Mouse (Mus musculus) CD8-positive naive resting alpha-beta T cell, adult 2 months (primary cell): ENCODE results near the gene Tmem38b.

ENCODE experiments used
- DNase-seq, 2 experiments: peaks; one replicate each; pipeline ENCODE4 v3.0.0; 2022; ENCODE audit warnings: low read depth in 2 of 2, low spot score in 2 of 2

The Tmem38b gene

GRCm38 (mm10) chr4:53828914-53829313 is 3.1 kb downstream of the Tmem38b start:
- DNase-seq = no peak

GRCm38 (mm10) chr4:53830016-53830415 is 4.2 kb downstream of the Tmem38b start:
- DNase-seq = no peak

GRCm38 (mm10) chr4:53830579-53830978 is 4.7 kb downstream of the Tmem38b start:
- DNase-seq = no peak

DNA sequence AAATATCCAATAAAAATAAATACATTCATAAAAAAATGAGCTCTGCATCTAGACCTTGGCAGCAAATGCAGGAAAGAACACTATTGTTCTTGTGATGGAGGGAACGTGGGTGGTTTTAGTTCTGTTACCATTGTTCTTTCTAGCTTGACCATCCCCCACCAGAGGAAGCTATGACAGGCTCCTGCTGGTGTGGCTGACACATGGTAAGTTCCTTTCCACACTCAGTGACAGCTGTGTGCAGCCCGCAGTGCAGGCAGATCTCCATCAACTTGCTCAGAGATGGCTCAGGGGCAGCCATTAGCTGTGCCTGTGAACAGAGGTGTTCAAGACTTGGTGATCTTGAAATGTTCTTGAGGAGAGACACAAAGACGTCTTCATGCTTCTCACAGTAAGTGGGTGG is 6.5 kb downstream of the Tmem38b start:
- DNase-seq = no peak

- DNase-seq = no peak
Measured at GRCm38 (mm10) chr4:53836978-53837377, 11.1 kb downstream of the Tmem38b start.

- DNase-seq = no peak
Measured at GRCm38 (mm10) chr4:53840158-53840870, 14.5 kb downstream of the Tmem38b start.

GRCm38 (mm10) chr4:53843553-53843952 is 17.7 kb downstream of the Tmem38b start:
- no peak for DNase-seq

DNA sequence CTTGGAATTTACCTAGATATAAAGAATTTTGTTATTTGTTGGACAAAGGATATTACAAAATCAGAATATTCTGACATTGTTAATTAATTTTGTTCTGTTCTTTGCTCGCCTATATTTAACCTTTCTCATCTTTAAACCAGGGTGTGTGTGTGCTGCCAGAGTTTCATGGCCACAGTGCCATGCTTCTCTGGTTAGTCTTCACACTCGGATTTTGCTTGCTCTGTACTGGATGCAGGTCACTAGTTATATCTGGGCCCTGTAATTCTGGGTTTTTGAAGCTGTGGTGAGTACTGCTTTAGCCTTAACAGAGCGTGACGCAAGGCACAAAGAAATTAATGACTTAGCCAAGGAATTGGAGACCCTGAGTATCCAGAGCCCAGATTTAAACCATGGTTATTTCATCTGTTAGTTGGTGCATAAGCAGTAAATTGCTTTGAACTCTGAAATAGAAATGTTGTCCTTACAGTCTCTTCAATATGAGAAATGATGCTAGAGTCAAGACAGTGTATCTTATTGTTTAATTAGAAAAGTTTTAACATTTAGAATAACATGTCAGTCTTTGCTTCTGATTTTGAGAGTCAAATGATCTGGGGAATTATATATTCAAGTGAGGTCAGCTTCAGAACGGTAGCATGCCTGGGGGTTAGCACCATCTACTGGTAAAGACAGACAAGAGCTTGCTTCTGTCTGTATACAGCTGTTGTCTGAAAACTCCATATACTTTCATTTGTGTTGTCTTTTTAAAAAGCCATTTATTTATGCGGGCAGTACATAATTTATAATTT is 19.2 kb downstream of the Tmem38b start:
- DNase-seq = peak; percentile 8 to 12

GRCm38 (mm10) chr4:53845656-53846055 is 19.8 kb downstream of the Tmem38b start:
- DNase-seq = no peak

GRCm38 (mm10) chr4:53846326-53846725 is 20.5 kb downstream of the Tmem38b start:
- no peak for DNase-seq

DNA sequence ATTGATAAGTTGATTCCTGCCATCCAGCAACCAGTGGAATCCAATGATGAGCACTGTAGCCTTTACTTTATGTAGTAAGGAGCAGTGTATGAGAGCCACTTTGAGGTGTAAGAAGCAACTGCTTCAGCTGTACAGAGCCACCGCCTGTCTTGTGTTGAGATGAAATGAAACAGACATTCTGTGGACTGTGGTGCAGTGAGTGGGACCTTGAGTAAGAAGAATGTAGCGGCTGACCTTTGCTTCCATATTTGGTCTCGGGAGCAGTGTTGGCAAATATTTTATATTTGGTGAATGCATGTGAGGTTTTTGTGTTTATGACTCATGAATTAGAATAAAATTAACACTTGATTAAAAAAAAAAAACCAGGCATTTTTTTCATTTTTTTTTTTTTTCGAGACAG is 21.7 kb downstream of the Tmem38b start:
- DNase-seq = no peak

DNA sequence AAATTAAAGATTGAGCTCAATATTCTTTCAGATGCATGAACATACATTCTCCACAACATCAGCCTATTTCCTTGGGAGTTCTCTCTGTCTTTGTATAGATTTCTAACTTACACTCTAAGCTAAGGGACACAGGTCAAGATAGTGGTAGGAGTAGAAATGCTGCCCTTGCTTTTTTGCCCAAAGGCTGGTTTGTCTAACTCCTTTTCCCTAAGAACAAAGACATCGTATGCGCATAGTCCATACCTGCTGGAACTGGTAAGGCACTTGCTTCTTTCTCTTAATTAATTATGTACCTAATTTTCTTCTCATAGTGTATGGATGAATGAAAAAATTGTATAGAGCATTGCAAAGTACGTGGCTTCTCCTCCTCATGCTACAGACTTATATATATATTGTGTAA is 22.5 kb downstream of the Tmem38b start:
- DNase-seq = no peak

GRCm38 (mm10) chr4:53848816-53849215 is 23.0 kb downstream of the Tmem38b start:
- no peak for DNase-seq

DNA sequence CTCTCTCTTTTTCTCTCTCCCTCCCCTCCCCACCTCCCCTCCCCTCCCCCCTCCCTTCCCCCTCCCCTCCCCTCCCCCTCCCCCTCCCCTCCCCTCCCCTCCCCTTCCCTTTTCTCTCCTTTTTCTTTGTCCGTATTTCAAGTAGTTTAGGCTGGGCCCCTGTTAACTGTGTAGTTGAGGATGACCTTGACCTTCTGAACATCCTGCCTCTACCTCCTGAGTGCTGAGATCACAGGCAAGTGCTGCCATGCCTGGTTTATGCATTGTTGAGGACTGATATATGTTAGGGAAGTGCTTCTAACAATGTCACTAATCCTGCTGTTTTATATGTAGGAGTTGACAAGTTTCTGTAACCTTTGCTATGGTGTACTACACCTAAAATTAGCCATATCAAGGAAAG is 24.0 kb downstream of the Tmem38b start:
- no peak for DNase-seq

- DNase-seq = no peak
Measured at GRCm38 (mm10) chr4:53853333-53853732, 27.5 kb downstream of the Tmem38b start.

DNA sequence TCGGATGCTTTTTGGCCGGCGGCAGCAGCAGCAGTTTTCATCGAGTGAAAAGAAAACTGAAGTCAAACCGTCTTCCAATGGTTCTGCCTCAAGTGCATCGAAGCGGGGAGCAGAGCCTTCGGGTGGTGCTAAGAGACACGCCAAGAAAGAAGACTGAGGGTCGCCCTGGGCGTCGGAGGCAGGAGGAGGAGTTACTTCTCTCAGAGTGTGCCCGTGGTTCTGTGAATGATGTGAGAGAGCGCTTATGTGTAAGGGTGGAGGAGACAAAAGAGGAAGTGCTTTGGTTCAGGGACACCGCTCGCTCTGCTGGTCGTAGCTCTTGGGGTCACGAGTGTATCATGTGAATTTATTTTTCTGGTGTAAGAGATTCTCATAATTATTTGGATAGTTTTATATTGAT is 34.1 kb downstream of the Tmem38b start:
- DNase-seq = no peak

GRCm38 (mm10) chr4:53862101-53862500 is 36.3 kb downstream of the Tmem38b start:
- no peak for DNase-seq

DNA sequence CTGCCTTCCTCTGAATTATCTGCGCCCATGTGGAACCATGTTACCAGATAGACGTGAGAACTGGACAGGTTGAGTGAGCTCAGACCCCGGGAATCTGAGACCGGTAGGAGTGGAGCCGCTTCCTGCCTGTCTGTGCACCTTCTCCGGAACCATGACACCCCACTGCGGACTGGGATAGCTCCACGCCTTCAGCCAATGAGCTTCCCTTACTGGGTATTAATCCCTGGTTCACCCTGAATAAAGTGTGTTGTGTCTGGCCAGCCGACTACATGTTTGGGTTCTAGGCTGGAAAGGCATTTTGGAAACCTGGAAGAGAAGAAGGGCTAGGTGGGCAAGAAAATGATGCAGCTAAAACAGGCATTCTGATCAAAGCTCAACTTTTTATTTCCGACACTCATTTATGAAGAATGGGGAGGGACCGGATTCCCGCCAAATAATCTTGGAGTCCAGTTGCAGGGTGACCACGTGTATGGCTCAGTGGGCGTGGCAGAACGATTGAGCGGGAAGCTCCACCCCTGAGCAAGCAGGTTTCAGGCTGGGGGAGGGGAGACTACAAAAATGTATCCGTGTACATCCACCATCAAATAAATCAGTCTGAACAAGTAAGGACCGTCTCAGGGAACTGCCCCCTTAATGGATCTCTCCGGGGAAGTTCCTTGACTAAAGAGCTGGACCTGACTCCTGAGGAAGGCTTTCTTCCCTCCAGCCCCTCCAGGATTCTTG is 38.4 kb downstream of the Tmem38b start:
- no peak for DNase-seq

DNA sequence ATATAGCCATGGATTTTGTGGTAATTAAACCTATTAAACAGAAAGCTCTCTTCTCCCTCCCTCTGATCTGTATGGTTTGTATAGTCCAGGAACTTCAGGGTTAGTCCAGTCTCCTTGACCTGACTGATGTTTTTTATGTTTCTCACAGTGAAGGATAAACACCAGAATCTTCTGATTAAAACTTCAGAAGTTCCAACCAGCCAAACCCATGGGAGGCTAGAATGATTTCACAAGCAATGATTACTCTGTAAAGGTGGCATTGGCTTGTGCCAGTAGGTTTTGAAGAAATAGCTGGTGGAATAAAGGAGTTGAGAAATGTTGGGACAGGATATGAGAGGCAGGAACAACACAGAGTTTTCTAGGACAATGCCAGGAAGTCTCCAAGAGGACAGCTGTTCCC is 40.6 kb downstream of the Tmem38b start:
- DNase-seq = no peak

GRCm38 (mm10) chr4:53878542-53879417 is 52.9 kb downstream of the Tmem38b start:
- no peak for DNase-seq
